Mouse (Mus musculus): Measurements from ENCODE around the gene Cacna1e.
A peak's percentile ranks its signal among the peaks of the same experiment; 100 is the strongest.

The Cacna1e gene

GRCm38 (mm10) chr1:154511736-154512135 is 372.6 kb downstream of the Cacna1e start:
- no peak for DNase-seq (ENCODE audit: low spot score)

- DNase-seq (ENCODE audit: low spot score), result no peak
Measured at GRCm38 (mm10) chr1:154504005-154504404, 380.3 kb downstream of the Cacna1e start.

DNA sequence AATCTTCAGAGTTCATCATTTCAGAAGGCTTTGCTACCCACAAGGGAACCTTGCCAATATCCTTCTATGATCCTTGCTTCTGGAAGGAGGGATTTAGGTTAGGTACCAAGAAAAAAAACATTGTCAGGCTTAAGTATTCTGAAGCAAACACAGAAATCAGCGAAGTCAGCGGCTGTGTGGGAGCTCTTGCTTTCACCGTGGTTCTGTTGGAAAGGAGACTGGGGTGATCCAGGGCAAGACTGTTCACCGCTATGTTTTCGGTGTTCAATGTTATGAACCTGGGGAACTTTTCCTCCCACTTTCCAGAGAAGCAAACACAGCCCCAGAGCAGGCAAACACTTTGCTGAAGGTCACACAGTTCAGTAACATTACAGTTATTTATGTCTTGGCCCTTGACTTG is 383.4 kb downstream of the Cacna1e start:
- no peak for DNase-seq (ENCODE audit: low spot score)

DNA sequence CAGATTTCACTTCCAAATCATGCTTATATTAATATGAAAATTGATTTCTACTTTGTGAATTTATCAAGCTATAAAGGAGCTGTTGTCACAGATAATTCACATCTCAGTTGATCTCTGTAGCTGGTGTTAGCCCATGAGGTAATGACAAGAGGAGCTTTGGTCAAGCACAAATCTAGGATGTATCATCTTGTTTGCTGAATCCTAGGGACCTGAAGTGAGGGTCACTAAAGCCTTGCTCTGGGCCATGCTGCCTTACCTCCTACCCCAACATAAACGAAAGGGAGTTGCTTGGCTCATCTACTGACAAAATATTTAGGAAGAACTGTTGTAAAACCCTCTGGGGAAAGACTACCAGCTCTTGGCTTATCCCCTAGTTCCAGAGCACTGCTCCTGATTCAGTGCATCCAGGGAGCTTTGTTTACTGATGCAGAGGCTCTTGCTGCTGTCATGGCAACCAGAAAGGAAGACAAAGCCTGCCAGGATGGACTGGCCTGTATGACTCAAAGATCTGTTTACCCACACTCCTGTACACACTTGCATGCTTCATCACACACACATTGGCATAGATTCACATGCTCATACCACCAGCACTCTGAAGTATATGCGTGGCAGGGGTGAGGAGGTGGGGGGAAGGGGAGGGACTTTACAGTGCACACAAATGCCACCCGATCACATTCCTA is 384.0 kb downstream of the Cacna1e start:
- DNase-seq (ENCODE audit: low spot score), result peak; percentile 37

DNA sequence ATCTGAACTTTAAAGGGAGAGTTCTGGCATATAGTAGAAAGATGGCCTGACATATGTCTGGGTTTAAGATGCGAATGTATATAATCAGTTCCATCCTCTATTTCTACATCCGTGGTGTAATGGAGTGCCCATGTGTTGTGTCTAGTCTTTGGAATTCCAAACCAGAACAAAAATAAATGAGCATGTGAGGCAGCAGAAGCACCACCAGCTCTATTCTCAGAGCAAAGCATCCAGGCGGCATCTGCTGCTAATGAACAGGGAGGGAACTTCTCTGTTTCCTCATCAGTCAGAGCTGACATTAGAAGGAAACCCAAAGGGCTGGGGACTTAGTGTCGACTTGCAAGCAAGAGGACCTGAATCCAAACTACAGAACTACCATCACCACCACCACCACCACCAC is 385.5 kb downstream of the Cacna1e start:
- DNase-seq (ENCODE audit: low spot score), result no peak

DNA sequence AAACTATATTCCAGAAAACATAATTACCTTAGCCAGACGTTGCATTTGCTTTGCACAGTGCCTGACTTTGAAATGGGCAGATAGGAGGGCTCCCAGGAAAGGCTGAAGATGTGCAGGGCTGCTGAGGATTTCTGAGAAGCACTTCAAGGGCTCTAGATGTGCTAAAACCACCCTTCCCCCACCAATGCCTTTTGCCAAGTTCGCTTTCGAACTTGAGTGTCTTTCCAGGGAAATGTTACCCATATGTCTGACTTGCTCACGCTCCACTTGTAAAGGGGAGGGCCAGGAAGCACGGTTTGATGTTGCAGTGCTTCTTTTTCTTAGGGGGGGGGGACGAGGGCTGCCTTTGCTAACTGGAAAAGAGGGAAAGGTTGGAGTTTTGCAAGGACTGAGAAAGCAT is 393.2 kb downstream of the Cacna1e start:
- no peak for DNase-seq (ENCODE audit: low spot score)

GRCm38 (mm10) chr1:154476671-154477070 is 407.6 kb downstream of the Cacna1e start:
- no peak for DNase-seq (ENCODE audit: low spot score)

GRCm38 (mm10) chr1:154475706-154476105 is 408.6 kb downstream of the Cacna1e start:
- no peak for DNase-seq (ENCODE audit: low spot score)

DNA sequence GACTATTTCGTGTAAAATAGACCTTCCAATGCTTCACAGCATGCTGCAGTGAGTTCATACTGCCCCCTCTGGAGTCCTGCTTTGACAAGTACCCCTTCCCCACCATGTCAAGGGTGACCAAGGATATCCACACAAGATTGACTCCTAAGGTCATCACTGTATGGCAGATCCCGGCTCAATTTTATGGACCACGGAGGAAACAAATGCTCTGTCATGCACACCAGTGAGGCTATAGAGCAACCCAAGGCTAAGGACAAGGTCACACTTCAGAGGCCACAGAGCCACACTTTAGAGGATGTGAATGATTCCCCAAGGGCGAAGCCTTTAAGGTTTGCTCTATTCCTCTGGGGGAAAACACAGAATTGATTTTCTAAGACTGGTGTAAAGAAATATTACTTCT is 410.1 kb downstream of the Cacna1e start:
- no peak for DNase-seq (ENCODE audit: low spot score)

DNA sequence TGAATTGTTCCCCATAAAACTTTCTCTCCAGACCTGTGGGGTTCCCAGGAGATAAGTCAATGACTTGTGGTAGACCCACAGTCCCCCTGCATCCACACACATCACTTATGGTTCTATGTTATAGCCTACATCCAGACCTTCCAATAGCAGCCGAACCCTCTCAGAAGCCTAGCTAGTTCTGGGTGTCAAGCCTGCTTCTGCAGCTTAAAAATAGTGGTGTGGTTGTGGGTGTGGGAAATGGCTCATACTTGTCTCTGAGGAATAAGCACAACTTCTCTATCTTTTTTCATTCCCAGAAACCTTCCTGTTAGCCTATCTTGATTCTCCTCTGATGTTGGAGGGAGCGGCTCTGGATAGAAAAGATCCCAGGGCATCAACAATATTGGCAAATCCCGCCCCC is 417.0 kb downstream of the Cacna1e start:
- DNase-seq (ENCODE audit: low spot score), result no peak

- DNase-seq (ENCODE audit: low spot score), result no peak
Measured at GRCm38 (mm10) chr1:154461521-154461920, 422.8 kb downstream of the Cacna1e start.

- no peak for DNase-seq (ENCODE audit: low spot score)
Measured at GRCm38 (mm10) chr1:154460067-154460466, 424.2 kb downstream of the Cacna1e start.

DNA sequence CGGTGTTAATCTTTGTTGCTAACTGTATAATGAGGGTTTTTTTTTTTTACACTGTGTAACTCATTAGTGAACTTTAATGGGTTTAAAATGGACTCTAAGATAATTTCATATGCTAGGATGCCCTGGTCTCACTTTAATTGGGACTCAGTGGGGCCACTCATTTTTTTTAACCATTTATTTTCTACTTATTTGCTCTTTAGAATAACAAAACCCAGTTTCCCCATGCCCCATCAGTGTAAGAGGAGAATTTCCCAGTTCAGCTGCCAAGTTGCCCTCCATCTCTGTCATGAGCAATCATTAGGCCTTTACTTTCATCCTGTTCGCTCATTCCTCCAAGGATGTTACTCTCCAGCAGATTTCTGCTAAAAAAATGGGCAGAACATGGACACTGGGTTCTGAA is 425.7 kb downstream of the Cacna1e start:
- DNase-seq (ENCODE audit: low spot score), result no peak

- DNase-seq (ENCODE audit: low spot score), result no peak
Measured at GRCm38 (mm10) chr1:154450799-154451198, 433.5 kb downstream of the Cacna1e start.

DNA sequence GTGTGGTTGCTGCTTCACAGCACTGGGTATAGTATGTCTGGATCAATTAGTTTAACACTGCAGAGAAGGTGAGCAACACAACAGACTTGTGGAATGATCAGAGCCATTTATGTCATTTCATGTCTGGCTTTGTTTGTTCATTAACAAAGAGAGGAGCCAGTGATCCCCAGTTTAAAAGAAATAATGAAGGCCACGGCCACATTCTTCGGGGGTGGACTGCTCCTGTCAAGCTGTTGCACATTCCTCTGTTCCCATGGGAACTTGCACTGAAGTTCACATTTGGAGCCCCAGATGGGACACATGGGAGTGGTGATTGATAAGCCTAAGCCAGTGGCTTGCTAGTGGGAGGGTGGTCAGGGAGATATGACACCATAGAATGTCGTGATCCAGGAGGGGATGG is 437.8 kb downstream of the Cacna1e start:
- DNase-seq (ENCODE audit: low spot score), result no peak

DNA sequence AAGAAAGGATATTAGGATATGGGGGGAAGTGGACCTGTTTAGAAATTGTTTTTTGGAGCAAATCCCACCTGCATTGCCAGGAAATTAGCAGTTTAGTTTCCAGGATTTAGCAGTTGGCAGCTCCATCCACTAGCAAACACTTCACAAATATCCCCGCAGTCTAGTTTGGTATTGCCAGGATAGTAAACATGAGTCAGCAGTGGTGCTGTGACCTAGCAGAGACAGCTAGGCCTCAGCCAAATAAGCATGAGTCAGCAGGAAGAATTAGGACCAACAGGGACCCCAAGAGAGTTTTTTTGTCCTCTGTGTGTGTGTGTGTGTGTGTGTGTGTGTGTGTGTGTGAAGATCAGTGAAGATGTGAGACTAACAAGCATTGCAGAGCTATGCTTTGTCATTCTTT is 450.8 kb downstream of the Cacna1e start:
- no peak for DNase-seq (ENCODE audit: low spot score)

DNA sequence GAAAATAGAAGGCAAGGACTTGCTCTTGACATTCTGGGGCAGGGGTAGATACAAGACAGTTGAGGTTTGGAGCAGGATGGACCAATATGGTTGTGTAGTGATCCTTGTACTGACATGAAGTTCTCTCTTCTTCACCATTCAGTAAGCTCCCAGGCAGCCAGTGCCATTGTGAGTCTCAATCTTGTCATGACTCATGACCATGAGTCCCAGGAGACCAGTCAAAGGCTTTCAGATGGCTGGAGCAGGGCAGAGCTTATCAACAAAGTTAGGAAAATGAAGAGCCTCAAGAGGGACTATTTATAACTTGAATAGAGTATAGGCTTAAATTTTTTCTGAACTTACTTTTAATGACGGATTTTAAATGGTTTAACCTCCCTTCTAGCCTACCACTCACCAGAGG is 451.2 kb downstream of the Cacna1e start:
- DNase-seq (ENCODE audit: low spot score), result no peak

DNA sequence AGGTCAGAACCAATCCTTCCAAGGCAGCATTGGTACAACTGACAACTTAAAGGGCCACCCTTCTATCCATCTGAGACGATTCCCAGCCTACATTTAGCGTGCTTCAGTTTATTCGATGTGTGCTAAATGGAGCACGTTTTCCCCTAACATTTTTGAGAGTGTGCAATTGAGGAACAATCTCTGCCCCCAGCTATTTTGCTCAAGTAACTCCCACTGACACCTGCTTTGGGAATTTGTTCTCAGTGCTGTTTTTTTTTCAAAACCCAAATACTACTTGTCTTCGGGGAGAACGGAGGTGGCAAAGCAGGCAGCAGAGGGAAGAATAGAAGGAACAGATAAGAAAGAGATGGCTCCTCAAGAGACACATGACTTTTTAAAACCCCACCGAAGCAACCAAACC is 456.0 kb downstream of the Cacna1e start:
- DNase-seq (ENCODE audit: low spot score), result no peak

- no peak for DNase-seq (ENCODE audit: low spot score)
Measured at GRCm38 (mm10) chr1:154418278-154418677, 466.0 kb downstream of the Cacna1e start.

GRCm38 (mm10) chr1:154416384-154417155 is 467.7 kb downstream of the Cacna1e start:
- no peak for DNase-seq (ENCODE audit: low spot score)

DNA sequence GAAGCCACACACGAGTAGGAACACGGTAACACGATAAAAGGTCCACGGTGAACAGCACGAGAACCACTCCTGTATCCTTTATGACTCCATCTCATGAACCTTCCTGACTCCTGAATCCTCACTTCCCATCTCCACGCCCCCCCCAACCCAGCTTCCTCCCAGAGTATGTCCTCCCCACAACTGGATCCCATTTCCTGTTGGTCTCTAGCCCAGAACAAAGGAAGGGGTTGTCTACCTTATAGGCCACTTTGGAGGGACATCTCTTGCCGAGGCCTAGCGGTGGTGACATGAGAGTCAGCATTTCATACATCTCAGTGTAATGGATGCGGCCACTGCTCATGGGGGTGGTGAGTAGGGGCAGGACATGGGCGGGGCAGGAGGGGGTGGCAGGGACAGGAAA is 468.5 kb downstream of the Cacna1e start:
- DNase-seq (ENCODE audit: low spot score), result no peak

DNA sequence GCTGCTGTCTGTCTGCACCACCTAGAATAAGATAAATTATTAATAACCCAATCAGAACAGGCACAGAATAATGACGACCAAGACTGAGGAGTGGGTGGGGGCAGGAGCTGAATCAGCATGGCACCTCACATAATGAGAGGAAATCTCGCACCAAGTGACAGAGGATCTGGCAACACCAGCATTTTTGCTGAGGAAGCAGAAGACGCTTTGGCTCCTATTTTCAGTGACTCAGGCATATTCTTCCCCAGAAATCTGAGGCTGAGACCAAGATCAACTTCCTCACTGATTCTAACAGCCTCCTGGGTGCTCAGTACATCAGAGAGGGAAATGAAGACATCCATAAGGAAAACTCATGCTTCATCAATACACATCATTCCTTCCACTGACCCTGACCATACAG is 471.2 kb downstream of the Cacna1e start:
- no peak for DNase-seq (ENCODE audit: low spot score)

GRCm38 (mm10) chr1:154409051-154409450 is 475.2 kb downstream of the Cacna1e start:
- no peak for DNase-seq (ENCODE audit: low spot score)

DNA sequence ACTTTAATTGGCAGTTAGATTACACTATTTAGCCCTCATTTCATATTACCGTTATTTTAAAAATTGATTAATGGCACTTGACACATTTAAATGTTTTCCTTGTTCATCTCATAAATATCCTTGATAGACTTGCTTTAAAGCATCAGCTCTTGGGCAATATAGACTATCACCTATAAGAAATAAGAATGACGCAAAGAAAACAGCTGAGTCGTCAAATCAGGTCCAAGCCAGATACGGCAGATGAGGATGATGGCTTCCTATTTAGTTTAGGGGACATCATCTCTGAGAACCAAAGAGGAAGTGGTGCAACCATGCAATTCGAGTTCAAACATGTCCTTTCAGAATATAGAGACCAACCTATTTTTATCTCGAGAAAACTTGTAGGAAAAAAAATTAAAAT is 492.3 kb downstream of the Cacna1e start:
- DNase-seq (ENCODE audit: low spot score), result no peak

Measured in left cerebral cortex, adult 11 months (tissue).